ENCODE assay signal across 7 mouse cellular contexts in genomic region chr10:13564364-13565079, GRCm38 (mm10). TPM values are rescaled to one million over a fixed set of nuclear protein-coding genes. Genes with fewer than 3 reads are reported as not detected.
DNase-seq lines count a peak whose midpoint lies in the region; ATAC-seq and TF ChIP-seq lines count a peak whose summit lies in the region.

No protein-coding gene starts in this region.

- H3K9ac ChIP-seq in intestine, embryonic 16.5 days (ENCODE audit: low read depth, low read length) = no peak overlapping the region
- no peak overlapping the region for H3K9ac ChIP-seq in limb, embryonic 11.5 days (ENCODE audit: low read length)
- H3K9ac ChIP-seq in midbrain, embryonic 13.5 days (replicated peaks) = no peak overlapping the region

- H3K4me1 ChIP-seq in cortical plate, adult 2 months (ENCODE audit: control insufficient read depth, insufficient read depth, low read length) = no peaks in the 10 kb centered on the region
- no peaks in the 10 kb centered on the region for H3K4me1 ChIP-seq in intestine, embryonic 16.5 days (ENCODE audit: control insufficient read depth, insufficient read depth, low read length)
- no peaks in the 10 kb centered on the region for H3K4me1 ChIP-seq in limb, embryonic 11.5 days (ENCODE audit: control insufficient read depth, insufficient read depth, low read length)
- peaks cover 5% of the 10 kb centered on the region; the same call in 1 of the 2 replicates for H3K4me1 ChIP-seq in midbrain, embryonic 13.5 days (replicated peaks)

- TF ChIP-seq POLR2A in cortical plate, adult 2 months (IDR thresholded peaks at IDR 0.05; ENCODE audit: extremely low read depth, insufficient read depth, low read length) = no peak

- H3K27me3 ChIP-seq in intestine, embryonic 16.5 days (replicated peaks; ENCODE audit: control insufficient read depth, insufficient read depth, low read length) = no peaks in the 10 kb centered on the region
- no peaks in the 10 kb centered on the region for H3K27me3 ChIP-seq in limb, embryonic 11.5 days (ENCODE audit: control insufficient read depth, insufficient read depth, low read length)
- peaks cover 28% of the 10 kb centered on the region for H3K27me3 ChIP-seq in midbrain, embryonic 13.5 days

- 27% methylated on average over 24 of the region's 24 CpGs for WGBS in intestine, embryonic 16.5 days
- 26% methylated on average over 24 of the region's 24 CpGs for WGBS in limb, embryonic 11.5 days
- WGBS in midbrain, embryonic 13.5 days = 29% methylated on average over 24 of the region's 24 CpGs

- H3K4me3 ChIP-seq in cortical plate, adult 2 months (ENCODE audit: insufficient read depth, low read length) = no peak overlapping the region
- peak overlapping the region; percentile 25; the same call in 1 of the 2 replicates for H3K4me3 ChIP-seq in intestine, embryonic 16.5 days (ENCODE audit: low read length)
- no peak overlapping the region for H3K4me3 ChIP-seq in limb, embryonic 11.5 days (ENCODE audit: low read depth, low read length)
- H3K4me3 ChIP-seq in midbrain, embryonic 13.5 days (replicated peaks) = peak overlapping the region; percentile 22

- no peaks in the 10 kb centered on the region; the same call in 1 of the 2 replicates for H3K36me3 ChIP-seq in intestine, embryonic 16.5 days (ENCODE audit: control insufficient read depth, insufficient read depth, low read length)
- H3K36me3 ChIP-seq in limb, embryonic 11.5 days (ENCODE audit: control insufficient read depth, insufficient read depth, low read length) = peaks cover 4% of the 10 kb centered on the region; the same call in 1 of the 2 replicates
- H3K36me3 ChIP-seq in midbrain, embryonic 13.5 days = peaks cover 9% of the 10 kb centered on the region; the same call in 1 of the 2 replicates

- peak overlapping the region; percentile 43 for H3K4me2 ChIP-seq in intestine, embryonic 16.5 days (ENCODE audit: low read depth, low read length)
- H3K4me2 ChIP-seq in limb, embryonic 11.5 days (ENCODE audit: low read depth, severe bottlenecking) = peak overlapping the region; percentile 45
- H3K4me2 ChIP-seq in midbrain, embryonic 13.5 days (replicated peaks) = peak overlapping the region; percentile 51

- peak; percentile 88 for TF ChIP-seq CTCF in cortical plate, adult 2 months (IDR thresholded peaks at IDR 0.05; ENCODE audit: extremely low read depth, insufficient read depth, low read length)

- no peak overlapping the region for H3K27ac ChIP-seq in cortical plate, adult 2 months (ENCODE audit: insufficient read depth, low read length)
- no peak overlapping the region for H3K27ac ChIP-seq in intestine, embryonic 16.5 days (ENCODE audit: low read length)
- H3K27ac ChIP-seq in limb, embryonic 11.5 days (replicated peaks; ENCODE audit: low read depth, low read length) = no peak overlapping the region
- no peak overlapping the region for H3K27ac ChIP-seq in midbrain, embryonic 13.5 days

- DNase-seq in limb, embryonic 11.5 days (ENCODE audit: low spot score) = peak; percentile 86
- DNase-seq in spleen, adult 18-20 months = peak; percentile 19 to 61

- no peaks in the 10 kb centered on the region for H3K9me3 ChIP-seq in intestine, embryonic 16.5 days (ENCODE audit: control insufficient read depth, low read length)
- H3K9me3 ChIP-seq in limb, embryonic 11.5 days (ENCODE audit: control insufficient read depth, low read length) = no peaks in the 10 kb centered on the region
- no peaks in the 10 kb centered on the region for H3K9me3 ChIP-seq in midbrain, embryonic 13.5 days

- ATAC-seq in activated CD4-positive, CD25-positive, alpha-beta regulatory T cell, adult 4 months = peak; percentile 61
- peak; percentile 70 for ATAC-seq in granulocyte monocyte progenitor cell, adult 5-6 weeks (replicated peaks; ENCODE audit: poor library complexity, severe bottlenecking)
- ATAC-seq in intestine, embryonic 16.5 days = peak; percentile 60; the same call in 1 of the 2 replicates
- ATAC-seq in limb, embryonic 11.5 days (ENCODE audit: insufficient number of reproducible peaks, low FRiP score, low TSS enrichment, low read depth) = 0 out of 2 replicates have a peak, but pooled peaks have one; percentile 72
- peak; percentile 83 for ATAC-seq in midbrain, embryonic 13.5 days

RNA-seq across cellular contexts. Expression of gene Pex3, which starts 11.6 kb away (rescaled TPM):
- polyA plus RNA-seq in activated CD4-positive, CD25-positive, alpha-beta regulatory T cell, adult 4 months (2017; shearing (Covaris generic)) = 10 to 100 TPM; 28.7 to 32.0 TPM
- 30.3 and 30.8 TPM in 2 replicates for polyA plus RNA-seq in cortical plate, adult 2 months (2012; rRNA removed)
- total RNA-seq in granulocyte monocyte progenitor cell, adult 5-6 weeks (2014; fragmentation: Nextera tagmentation) = 22.5 and 36.2 TPM in 2 replicates
- 17.2 and 20.2 TPM in 2 replicates for total RNA-seq in granulocyte monocyte progenitor cell, adult 5-6 weeks (2017)
- polyA plus RNA-seq in intestine, embryonic 16.5 days (2015; fragmentation: Nextera tagmentation; extraction: Ambion mirVana) = 20.9 and 22.4 TPM in 2 replicates
- 27.2 and 28.1 TPM in 2 replicates for polyA plus RNA-seq in limb, embryonic 11.5 days (2014; fragmentation: Nextera tagmentation; extraction: Ambion mirVana)
- 23.3 and 27.7 TPM in 2 replicates for polyA plus RNA-seq in midbrain, embryonic 13.5 days (2015; fragmentation: Nextera tagmentation; extraction: Ambion mirVana)

RNA-seq across cellular contexts. Expression of gene Adat2, which starts 11.8 kb away (rescaled TPM):
- 1 to 10 TPM; 4.6 to 6.1 TPM for polyA plus RNA-seq in activated CD4-positive, CD25-positive, alpha-beta regulatory T cell, adult 4 months (2017; shearing (Covaris generic))
- 6.8 and 7.1 TPM in 2 replicates for polyA plus RNA-seq in cortical plate, adult 2 months (2012; rRNA removed)
- 8.9 and 12.2 TPM in 2 replicates for total RNA-seq in granulocyte monocyte progenitor cell, adult 5-6 weeks (2014; fragmentation: Nextera tagmentation)
- total RNA-seq in granulocyte monocyte progenitor cell, adult 5-6 weeks (2017) = 5.8 and 7.9 TPM in 2 replicates
- polyA plus RNA-seq in intestine, embryonic 16.5 days (2015; fragmentation: Nextera tagmentation; extraction: Ambion mirVana) = 3.1 and 3.3 TPM in 2 replicates
- 4.3 and 4.9 TPM in 2 replicates for polyA plus RNA-seq in limb, embryonic 11.5 days (2014; fragmentation: Nextera tagmentation; extraction: Ambion mirVana)
- 2.4 and 2.6 TPM in 2 replicates for polyA plus RNA-seq in midbrain, embryonic 13.5 days (2015; fragmentation: Nextera tagmentation; extraction: Ambion mirVana)

Comparison
In these comparisons a context has a peak if more than half of its experiments do, and no peak if none do; other contexts are left out.
1. H3K4me3 ChIP-seq: peak in intestine, embryonic 16.5 days (single experiment) and midbrain, embryonic 13.5 days (single experiment); none in cortical plate, adult 2 months (single experiment) and limb, embryonic 11.5 days (single experiment).
2. Peak in every context shown above with its lines, with median percentiles within 50 percentile points of each other: ATAC-seq and H3K4me2 ChIP-seq.